Mouse (Mus musculus): ENCODE results near the gene Lpo.

The Lpo gene

GRCm38 (mm10) chr11:87759609-87760005 is 68.5 kb downstream of the Lpo start:
- in situ Hi-C loops (cut with MboI; ENCODE audit: low sequenced_read_pairs) = loop anchor here (10.0 kb wide), 1 partner anchor 95 kb away; the partner anchor contains the start of gene Rnf43

GRCm38 (mm10) chr11:87758957-87759608 is 69.0 kb downstream of the Lpo start:
- in situ Hi-C loops (cut with MboI; ENCODE audit: low sequenced_read_pairs) = loop anchor here (10.0 kb wide), 1 partner anchor 94 kb away; the partner anchor contains the start of gene Rnf43

- in situ Hi-C loops (cut with MboI; ENCODE audit: low sequenced_read_pairs) = loop anchor here (10.0 kb wide), 1 partner anchor 94 kb away; the partner anchor contains the start of gene Rnf43
Measured at GRCm38 (mm10) chr11:87758161-87758911, 69.8 kb downstream of the Lpo start.

- in situ Hi-C loops (cut with MboI; ENCODE audit: low sequenced_read_pairs) = loop anchor here (10.0 kb wide), 1 partner anchor 92 kb away; the partner anchor contains the start of gene Rnf43
Measured at GRCm38 (mm10) chr11:87757001-87757954, 70.8 kb downstream of the Lpo start.
